Mouse (Mus musculus) layer of hippocampus, adult 9-10 months (tissue): Measurements from ENCODE around the gene Gm21586.
"Not testable (repeated sequence)": the region's sequence is repeated elsewhere in the genome, so short reads cannot be mapped to it uniquely, and the experiment has no call there.

ENCODE experiments used
- DNase-seq: peaks from one replicate; pipeline ENCODE4 v3.0.0; 2022; ENCODE audit warnings: low spot score

The Gm21586 gene

GRCm38 (mm10) chr4:42439078-42439477, at the start of gene Gm21586:
Gm21586 (plus strand) TSS chr4:42439378.
- not testable (repeated sequence) for DNase-seq

DNA sequence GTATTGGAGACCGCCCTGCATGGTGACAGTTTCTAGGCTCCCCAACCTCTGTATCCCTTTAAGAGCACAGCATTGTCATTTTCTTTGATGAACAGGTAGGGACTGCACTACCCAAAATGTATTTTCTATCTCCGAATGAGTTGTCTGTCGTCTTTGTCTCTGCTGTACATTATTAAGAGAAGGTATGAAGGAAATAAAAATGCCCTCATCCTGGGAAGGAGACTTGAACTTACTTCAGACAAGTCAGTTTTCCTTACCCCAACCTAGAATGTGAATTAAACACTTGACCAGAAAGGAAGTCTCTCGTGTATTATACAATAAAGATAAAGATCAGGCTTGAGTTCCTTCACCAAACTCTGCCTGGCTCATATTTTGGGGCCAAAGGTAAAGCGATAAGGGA, 27.3 kb downstream of the Gm21586 start, which contains the start of gene Gm2163:
Gm2163 (plus strand) TSS at position 301 of the 400 bp plus-strand sequence.
- DNase-seq = not testable (repeated sequence)
